Mouse (Mus musculus): ENCODE data around the gene Prss35. TPM values are rescaled to one million over a fixed set of nuclear protein-coding genes. Genes with fewer than 3 reads are reported as not detected.

The Prss35 gene
- total RNA-seq, 1 experiment from 2014 or later = 164 TPM

DNA sequence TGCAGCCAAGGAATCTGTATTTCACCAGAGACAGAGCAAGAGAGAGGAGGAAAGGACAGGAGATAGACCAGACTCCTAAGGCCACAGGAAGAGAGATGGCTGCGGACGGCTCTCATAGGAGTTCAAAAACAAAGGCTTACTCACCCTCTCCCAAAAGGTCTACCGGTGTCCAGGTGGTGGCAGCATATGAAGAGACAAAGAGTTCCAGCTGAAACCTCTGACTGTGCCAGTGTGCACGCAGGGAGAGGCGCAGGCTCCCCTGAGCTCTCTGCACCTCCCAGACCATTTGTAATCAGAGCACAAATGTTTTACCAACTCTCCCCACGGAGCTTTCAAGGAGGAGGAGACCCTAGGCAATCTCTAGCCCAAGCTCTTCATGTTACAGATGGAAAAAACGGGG lies 55.2 kb downstream of the Prss35 start:
- no peak for DNase-seq

DNA sequence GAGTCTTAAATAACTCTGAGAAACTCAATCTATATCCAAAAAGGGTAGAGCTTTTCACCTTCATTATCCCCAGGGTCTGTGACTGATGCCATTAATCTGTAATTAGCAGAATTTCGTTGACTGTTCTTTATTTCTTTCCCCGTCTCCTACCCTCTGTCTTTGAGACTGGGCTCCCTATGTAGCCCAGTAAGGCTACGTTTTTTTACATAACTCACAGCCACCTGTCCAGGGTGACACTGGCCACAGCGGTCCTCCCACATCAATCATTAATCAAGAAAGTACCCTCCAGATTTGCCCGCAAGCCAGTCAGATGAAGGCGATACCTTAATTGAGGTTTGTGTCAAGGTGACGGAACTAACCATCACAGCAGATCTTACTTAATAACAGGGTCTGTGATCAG lies 55.6 kb downstream of the Prss35 start:
- DNase-seq = no peak

DNA sequence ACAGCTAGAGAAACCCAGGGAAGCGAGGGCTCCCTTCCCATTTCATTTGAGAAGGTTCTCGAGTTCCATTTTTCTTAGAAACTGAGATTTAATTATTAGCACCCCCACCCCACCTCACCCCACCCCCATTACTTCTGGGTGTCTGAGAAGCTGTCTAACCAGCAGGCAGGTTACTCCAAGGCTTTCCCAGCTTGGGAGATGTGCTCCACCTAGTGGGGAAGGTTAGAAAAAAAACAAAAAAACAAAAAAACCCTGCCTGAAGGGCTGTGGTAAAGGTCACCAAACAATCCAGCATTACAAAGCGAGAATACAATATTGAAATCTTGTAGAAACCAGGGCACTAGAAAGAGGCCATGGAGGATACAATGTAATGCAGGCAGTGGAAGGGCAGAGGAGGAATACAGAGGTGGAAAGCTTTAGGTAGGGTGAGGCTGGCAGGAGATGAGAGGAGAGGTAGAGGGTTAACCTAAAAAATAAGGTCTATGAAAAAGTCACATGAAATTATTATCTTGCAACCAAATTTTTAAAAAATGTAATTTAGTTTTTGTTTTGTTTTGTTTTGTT lies 57.2 kb downstream of the Prss35 start:
- DNase-seq = peak; percentile 48

Other genes with a start within 250 kb of the Prss35 start
- 23.0 and 29.3 TPM in 2 replicates for gene Pgm3, start 171.8 kb upstream of the Prss35 start, total RNA-seq (2021)
- gene Rwdd2a, start 171.7 kb upstream of the Prss35 start, total RNA-seq (2021) = 4.7 and 4.9 TPM in 2 replicates
- 534 and 576 TPM in 2 replicates for gene Me1, start 47.7 kb upstream of the Prss35 start, total RNA-seq (2021)
- 21.5 and 30.3 TPM in 2 replicates for gene Snap91, start 137.0 kb downstream of the Prss35 start, total RNA-seq (2021)

All from adrenal gland, postnatal 14 days (tissue).